ENCODE assay signal across 11 mouse cellular contexts in the genomic region with DNA sequence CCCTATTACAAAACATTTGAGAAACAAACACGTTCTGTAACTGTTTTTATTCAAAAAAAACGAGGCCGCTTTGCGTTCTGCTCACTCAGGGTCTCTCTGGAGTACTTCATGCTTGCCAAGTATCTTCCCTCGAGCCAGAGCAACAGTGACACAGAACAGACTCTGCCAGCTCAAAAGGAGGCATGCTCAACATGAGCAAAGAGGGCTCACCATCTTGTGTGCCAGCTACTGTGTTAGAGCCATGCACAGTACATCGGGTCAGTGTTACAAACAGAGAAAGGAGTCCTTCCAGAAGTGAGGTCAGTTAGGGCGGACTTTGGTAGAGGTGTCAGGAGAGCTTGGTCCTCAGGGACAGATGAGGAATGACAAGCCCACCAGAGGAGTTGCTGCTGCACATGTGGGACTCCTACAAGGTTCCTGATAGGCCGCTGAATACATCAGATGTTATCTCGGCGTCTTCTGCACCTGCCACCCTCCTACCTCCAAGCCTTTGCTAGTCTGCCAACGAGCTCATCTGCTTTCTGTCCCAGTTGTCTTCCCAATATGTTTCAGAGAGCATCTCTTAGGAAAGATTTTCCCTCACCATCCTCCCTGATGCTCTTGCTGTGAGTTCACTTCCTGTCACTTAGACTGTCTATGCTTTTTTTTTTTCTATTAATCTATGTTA.
DNase-seq lines count a peak whose midpoint lies in the region; ATAC-seq and TF ChIP-seq lines count a peak whose summit lies in the region.
"Had no signal": no experiment of that assay in that cellular context is flagged by ENCODE, and none has a peak within 500 bp of the region (broad histone marks: within the 10 kb centered on the region; RNA-seq: fewer than 3 reads in every experiment).

No protein-coding gene starts in this region.

- intact Hi-C loops in gastrocnemius, adult 2 months (cut with DNase I), result no loop called here

- no peaks in the 10 kb centered on the region for H3K27me3 ChIP-seq in lung, postnatal 0 days (replicated peaks; ENCODE audit: insufficient read depth, low read length)
- H3K27me3 ChIP-seq in kidney, embryonic 14.5 days (ENCODE audit: control insufficient read depth, insufficient read depth, low read length), result no peaks in the 10 kb centered on the region
- H3K27me3 ChIP-seq: embryonic facial prominence, embryonic 13.5 days; liver, embryonic 15.5 days had no signal

- no peaks in the 10 kb centered on the region for H3K4me1 ChIP-seq in lung, postnatal 0 days (ENCODE audit: insufficient read depth, low read depth, low read length)
- no peaks in the 10 kb centered on the region for H3K4me1 ChIP-seq in kidney, embryonic 14.5 days (ENCODE audit: control insufficient read depth, insufficient read depth, low read length)

- H3K36me3 ChIP-seq in lung, postnatal 0 days (ENCODE audit: insufficient read depth, low read length), result no peaks in the 10 kb centered on the region
- no peaks in the 10 kb centered on the region for H3K36me3 ChIP-seq in kidney, embryonic 14.5 days (ENCODE audit: control insufficient read depth, insufficient read depth, low read length)
- H3K36me3 ChIP-seq: liver, embryonic 15.5 days had no signal

- WGBS in lung, postnatal 0 days, result 71% methylated on average over 11 of the region's 11 CpGs
- 86% methylated on average over 11 of the region's 11 CpGs for WGBS in kidney, embryonic 14.5 days

- H3K27ac ChIP-seq in gastrocnemius, adult 2 months, result peak overlapping the region; percentile 61
- peak overlapping the region; percentile 43; the same call in 1 of the 2 replicates for H3K27ac ChIP-seq in lung, postnatal 0 days (ENCODE audit: low read length)
- H3K27ac ChIP-seq in kidney, embryonic 14.5 days (ENCODE audit: low read depth, low read length), result no peak overlapping the region
- H3K27ac ChIP-seq: embryonic facial prominence, embryonic 13.5 days; liver, embryonic 15.5 days had no signal

- no peak overlapping the region for H3K4me3 ChIP-seq in gastrocnemius, adult 2 months
- H3K4me3 ChIP-seq in lung, postnatal 0 days (ENCODE audit: low read depth, low read length), result no peak overlapping the region
- no peak overlapping the region for H3K4me3 ChIP-seq in kidney, embryonic 14.5 days (ENCODE audit: low read length)
- H3K4me3 ChIP-seq: embryonic facial prominence, embryonic 13.5 days; liver, embryonic 15.5 days had no signal

- no peak overlapping the region for H3K9ac ChIP-seq in lung, postnatal 0 days (replicated peaks; ENCODE audit: low read depth)
- H3K9ac ChIP-seq in kidney, embryonic 14.5 days (ENCODE audit: low read depth, low read length), result no peak overlapping the region
- H3K9ac ChIP-seq: embryonic facial prominence, embryonic 13.5 days; liver, embryonic 15.5 days had no signal

- no peak overlapping the region for H3K4me2 ChIP-seq in lung, postnatal 0 days (replicated peaks; ENCODE audit: low read depth, low read length)
- no peak overlapping the region for H3K4me2 ChIP-seq in kidney, embryonic 14.5 days (replicated peaks; ENCODE audit: low read depth, low read length)
- H3K4me2 ChIP-seq: embryonic facial prominence, embryonic 13.5 days; liver, embryonic 15.5 days had no signal

- no peak for TF ChIP-seq CTCF in gastrocnemius, adult 2 months (IDR thresholded peaks at IDR 0.05)
- TF ChIP-seq CTCF in lung, postnatal 0 days (IDR thresholded peaks at IDR 0.05), result no peak

- no peak for TF ChIP-seq EP300 in lung, postnatal 0 days (IDR thresholded peaks at IDR 0.05)

- no peak for DNase-seq in gastrocnemius, adult 2 months
- DNase-seq in gastrocnemius, postnatal 25 days, result no peak
- peak; percentile 28 for DNase-seq in lung, postnatal 0 days (ENCODE audit: low spot score)
- DNase-seq in lung, postnatal 25 days (ENCODE audit: low spot score), result no peak
- DNase-seq in cerebellum, adult 9-10 months, result peak; percentile 54
- peak; percentile 42 to 66 for DNase-seq in layer of hippocampus, postnatal 14 days (ENCODE audit: low spot score in 2 of 2)
- DNase-seq: thymus, postnatal 25 days had no signal

- peak; percentile 43; the same call in 1 of the 2 replicates for ATAC-seq in lung, postnatal 0 days
- ATAC-seq in erythroblast, adult 5-6 weeks (replicated peaks; ENCODE audit: low FRiP score, poor library complexity, severe bottlenecking), result no peak
- ATAC-seq in kidney, embryonic 14.5 days (ENCODE audit: low FRiP score, low TSS enrichment), result no peak

- no peaks in the 10 kb centered on the region for H3K9me3 ChIP-seq in lung, postnatal 0 days (ENCODE audit: low read length)
- no peaks in the 10 kb centered on the region for H3K9me3 ChIP-seq in kidney, embryonic 14.5 days (ENCODE audit: control insufficient read depth, low read length)
- H3K9me3 ChIP-seq: embryonic facial prominence, embryonic 13.5 days; liver, embryonic 15.5 days had no signal

Comparison
In these comparisons a context has a peak if more than half of its experiments do, and no peak if none do; other contexts are left out.
1. DNase-seq: peak in lung, postnatal 0 days (single experiment), cerebellum, adult 9-10 months (single experiment) and layer of hippocampus, postnatal 14 days (2 of 2); none in gastrocnemius, adult 2 months (single experiment), gastrocnemius, postnatal 25 days (single experiment) and lung, postnatal 25 days (single experiment).